Mouse (Mus musculus): Measurements from ENCODE around the gene Vegfa. TPM values are rescaled to one million over a fixed set of nuclear protein-coding genes. Genes with fewer than 3 reads are reported as not detected.

The Vegfa gene
- polyA plus RNA-seq, 1 experiment = 1.3 TPM

- peaks cover 53% of the 10 kb centered on the region for H3K4me1 ChIP-seq (ENCODE audit: control insufficient read depth)
- H3K36me3 ChIP-seq (ENCODE audit: control insufficient read depth) = no peaks in the 10 kb centered on the region
- TF ChIP-seq TAL1 (IDR thresholded peaks at IDR 0.05; ENCODE audit: low read length) (no peak), GATA1 (IDR thresholded peaks at IDR 0.05; ENCODE audit: low read length) (no peak)
- no peaks in the 10 kb centered on the region for H3K9me3 ChIP-seq (ENCODE audit: control insufficient read depth, low read length)
- H3K4me3 ChIP-seq (replicated peaks) = no peak overlapping the region
- no peaks in the 10 kb centered on the region for H3K27me3 ChIP-seq (ENCODE audit: control insufficient read depth)
Observed at GRCm38 (mm10) chr17:45973214-45973613, 59.0 kb downstream of the Vegfa start.

GRCm38 (mm10) chr17:45972405-45972804 lies 59.8 kb downstream of the Vegfa start:
- Histone ChIP-seq H3K27me3 (ENCODE audit: control insufficient read depth) (no peaks in the 10 kb centered on the region), H3K9me3 (ENCODE audit: control insufficient read depth, low read length) (no peaks in the 10 kb centered on the region), H3K4me3 (replicated peaks) (no peak overlapping the region), H3K4me1 (ENCODE audit: control insufficient read depth) (peaks cover 53% of the 10 kb centered on the region), H3K36me3 (ENCODE audit: control insufficient read depth) (no peaks in the 10 kb centered on the region)
- no peak for TF ChIP-seq TAL1 (IDR thresholded peaks at IDR 0.05; ENCODE audit: low read length)
- no peak for TF ChIP-seq GATA1 (IDR thresholded peaks at IDR 0.05; ENCODE audit: low read length)

- Histone ChIP-seq H3K4me3 (replicated peaks) (no peak overlapping the region), H3K9me3 (ENCODE audit: control insufficient read depth, low read length) (no peaks in the 10 kb centered on the region), H3K4me1 (ENCODE audit: control insufficient read depth) (peaks cover 53% of the 10 kb centered on the region)
Observed at GRCm38 (mm10) chr17:45971800-45972199, 60.4 kb downstream of the Vegfa start.

GRCm38 (mm10) chr17:45970741-45971550 lies 61.2 kb downstream of the Vegfa start:
- TF ChIP-seq TAL1 (IDR thresholded peaks at IDR 0.05; ENCODE audit: low read length) (no peak), GATA1 (IDR thresholded peaks at IDR 0.05; ENCODE audit: low read length) (no peak)
- peaks cover 53% of the 10 kb centered on the region for H3K4me1 ChIP-seq (ENCODE audit: control insufficient read depth)

More at GRCm38 (mm10) chr17:45971800-45972199, 60.4 kb downstream of the Vegfa start:
- Histone ChIP-seq H3K27me3 (ENCODE audit: control insufficient read depth) (no peaks in the 10 kb centered on the region), H3K36me3 (ENCODE audit: control insufficient read depth) (no peaks in the 10 kb centered on the region)
- TF ChIP-seq TAL1 (IDR thresholded peaks at IDR 0.05; ENCODE audit: low read length) (no peak), GATA1 (IDR thresholded peaks at IDR 0.05; ENCODE audit: low read length) (no peak)

GRCm38 (mm10) chr17:45969596-45969995 lies 62.6 kb downstream of the Vegfa start:
- H3K4me1 ChIP-seq (ENCODE audit: control insufficient read depth) = peaks cover 55% of the 10 kb centered on the region
- H3K9me3 ChIP-seq (ENCODE audit: control insufficient read depth, low read length) = no peaks in the 10 kb centered on the region
- no peaks in the 10 kb centered on the region for H3K36me3 ChIP-seq (ENCODE audit: control insufficient read depth)
- TF ChIP-seq TAL1 (IDR thresholded peaks at IDR 0.05; ENCODE audit: low read length) (no peak), GATA1 (IDR thresholded peaks at IDR 0.05; ENCODE audit: low read length) (no peak)
- H3K27me3 ChIP-seq (ENCODE audit: control insufficient read depth) = no peaks in the 10 kb centered on the region
- H3K4me3 ChIP-seq (replicated peaks) = no peak overlapping the region

More at GRCm38 (mm10) chr17:45970741-45971550, 61.2 kb downstream of the Vegfa start:
- Histone ChIP-seq H3K36me3 (ENCODE audit: control insufficient read depth) (no peaks in the 10 kb centered on the region), H3K4me3 (replicated peaks) (peak overlapping the region; percentile 44), H3K9me3 (ENCODE audit: control insufficient read depth, low read length) (no peaks in the 10 kb centered on the region), H3K27me3 (ENCODE audit: control insufficient read depth) (no peaks in the 10 kb centered on the region)

GRCm38 (mm10) chr17:45968341-45968740 lies 63.8 kb downstream of the Vegfa start:
- TF ChIP-seq TAL1 (IDR thresholded peaks at IDR 0.05; ENCODE audit: low read length) = no peak
- no peak for TF ChIP-seq GATA1 (IDR thresholded peaks at IDR 0.05; ENCODE audit: low read length)
- Histone ChIP-seq H3K36me3 (ENCODE audit: control insufficient read depth) (no peaks in the 10 kb centered on the region), H3K4me1 (ENCODE audit: control insufficient read depth) (peaks cover 43% of the 10 kb centered on the region), H3K9me3 (ENCODE audit: control insufficient read depth, low read length) (no peaks in the 10 kb centered on the region), H3K27me3 (ENCODE audit: control insufficient read depth) (no peaks in the 10 kb centered on the region), H3K4me3 (replicated peaks) (no peak overlapping the region)

Other genes with a start within 250 kb of the Vegfa start
- gene Mrps18a, start 78.6 kb upstream of the Vegfa start, polyA plus RNA-seq (2012) = 7.7 and 9.7 TPM in 2 replicates
- gene Rsph9, start 111.8 kb upstream of the Vegfa start, polyA plus RNA-seq (2012) = 0.42 TPM in 1 of 2 replicates, not detected in the other
- 1.4 and 4.1 TPM in 2 replicates for gene Mad2l1bp, start 121.2 kb upstream of the Vegfa start, polyA plus RNA-seq (2012)
- gene Gtpbp2, start 128.7 kb upstream of the Vegfa start, polyA plus RNA-seq (2012) = 15.3 and 19.3 TPM in 2 replicates
- gene Polh, start 170.3 kb upstream of the Vegfa start, polyA plus RNA-seq (2012) = 0.24 and 0.27 TPM in 2 replicates
- 0.36 and 0.51 TPM in 2 replicates for gene Xpo5, start 170.4 kb upstream of the Vegfa start, polyA plus RNA-seq (2012)
- gene Polr1c, start 215.7 kb upstream of the Vegfa start, polyA plus RNA-seq (2012) = 1.2 and 1.6 TPM in 2 replicates
- 8.0 and 13.3 TPM in 2 replicates for gene Yipf3, start 215.7 kb upstream of the Vegfa start, polyA plus RNA-seq (2012)
- gene Lrrc73, start 221.2 kb upstream of the Vegfa start, polyA plus RNA-seq (2012) = 0.15 and 0.27 TPM in 2 replicates

Measured in erythroblast, embryonic 14.5 days (primary cell).